Mouse (Mus musculus) liver, adult 2 months (tissue): Measurements from ENCODE around the gene Sfrp2. TPM values are rescaled to one million over a fixed set of nuclear protein-coding genes. Genes with fewer than 3 reads are reported as not detected.

ENCODE experiments used
- DNase-seq: peaks from one replicate; pipeline ENCODE4 v3.0.0-alpha.2; 2011; ENCODE audit warnings: low read depth, low spot score; ENCODE audit errors: extremely low read depth
- H3K27ac ChIP-seq: fragments of 200-500 bp; replicated peaks from 2 replicates; pipeline ENCODE4 v1.5.1; 2012; ENCODE audit warnings: low read depth, mild to moderate bottlenecking, control low read depth, inconsistent platforms, low read length; ENCODE audit not compliant: insufficient read depth
- H3K27me3 ChIP-seq: fragments of 200-500 bp; 2 replicates; pipeline ENCODE4 v1.6.1; 2012; ENCODE audit warnings: mild to moderate bottlenecking, moderate library complexity, low read length, inconsistent platforms; ENCODE audit not compliant: control insufficient read depth, insufficient read depth
- H3K36me3 ChIP-seq: fragments of 200-500 bp; 2 replicates; pipeline ENCODE4 v1.6.1; 2012; ENCODE audit warnings: low read length, inconsistent platforms; ENCODE audit not compliant: control insufficient read depth, insufficient read depth
- H3K4me1 ChIP-seq: fragments of 200-500 bp; 2 replicates; pipeline ENCODE4 v1.6.1; 2011; ENCODE audit warnings: low read length; ENCODE audit not compliant: control insufficient read depth, insufficient read depth
- H3K4me3 ChIP-seq: fragments of 200-500 bp; 2 replicates; pipeline ENCODE4 v1.5.1; 2011; ENCODE audit warnings: low read depth, mild to moderate bottlenecking, control low read depth, low read length, moderate library complexity; ENCODE audit not compliant: insufficient read depth
- H3K79me2 ChIP-seq: fragments of 200-500 bp; 2 replicates; pipeline ENCODE4 v1.6.1; 2012; ENCODE audit warnings: inconsistent platforms, mild to moderate bottlenecking, low read length, moderate library complexity; ENCODE audit not compliant: control insufficient read depth, insufficient read depth
- H3K9ac ChIP-seq: fragments of 200-500 bp; 2 replicates; pipeline ENCODE4 v1.6.1; 2012; ENCODE audit warnings: low read depth, mild to moderate bottlenecking, control low read depth, inconsistent platforms, low read length
- CTCF ChIP-seq: fragments of 200-500 bp; IDR thresholded peaks from 2 replicates; pipeline ENCODE4 v1.5.1; 2011; ENCODE audit warnings: low read depth, low read length, control low read depth
- POLR2A ChIP-seq: fragments of 200-500 bp; IDR thresholded peaks from 2 replicates; pipeline ENCODE4 v1.6.1; 2011; ENCODE audit warnings: low read length, control low read depth; ENCODE audit not compliant: insufficient read depth; ENCODE audit errors: extremely low read depth
- WGBS: fragments of 180-500 bp; shearing (Covaris S2); methylation state at CpG from one replicate; pipeline ENCODE4 v1.1.7; 2018; 5-methylcytosine and 5-hydroxymethylcytosine counted together
- polyA plus RNA-seq: library from polyadenylated mRNA; depleted of rRNA; stranded (reverse); fragments of >200 nt; gene quantifications from 2 replicates; pipeline ENCODE4 v1.2.3, GENCODE M21; 2012
- total RNA-seq: library from RNA; depleted of rRNA; stranded (reverse); fragments of >200 nt; gene quantifications from 2 replicates; pipeline ENCODE4 v1.2.3, GENCODE M21; 2014

Gene Sfrp2
- total and polyA plus RNA-seq, 2 experiments: 0.22 TPM; not detected in 1

- Histone ChIP-seq H3K27me3 (peaks cover 13% of the 10 kb centered on the region), H3K79me2 (no peaks in the 10 kb centered on the region), H3K9ac (no peak overlapping the region), H3K36me3 (no peaks in the 10 kb centered on the region), H3K27ac (no peak overlapping the region), H3K4me3 (no peak overlapping the region; the same call in 1 of the 2 replicates), H3K4me1 (peaks cover 3% of the 10 kb centered on the region)
- 3% methylated on average over 25 of the region's 25 CpGs for WGBS
- TF ChIP-seq POLR2A (no peak), CTCF (no peak)
- no peak for DNase-seq
Measured at GRCm38 (mm10) chr3:83766726-83767070, 577 bp downstream of the Sfrp2 start.

GRCm38 (mm10) chr3:83767121-83767520 lies 1.0 kb downstream of the Sfrp2 start:
- peaks cover 13% of the 10 kb centered on the region for H3K27me3 ChIP-seq
- WGBS: 28% methylated on average over 10 of the region's 10 CpGs
- H3K4me1 ChIP-seq: peaks cover 3% of the 10 kb centered on the region
- TF ChIP-seq POLR2A: no peak
- H3K27ac ChIP-seq: no peak overlapping the region
- no peak overlapping the region for H3K9ac ChIP-seq
- no peak overlapping the region for H3K4me3 ChIP-seq
- DNase-seq: no peak
- no peaks in the 10 kb centered on the region for H3K36me3 ChIP-seq
- H3K79me2 ChIP-seq: no peaks in the 10 kb centered on the region

DNA sequence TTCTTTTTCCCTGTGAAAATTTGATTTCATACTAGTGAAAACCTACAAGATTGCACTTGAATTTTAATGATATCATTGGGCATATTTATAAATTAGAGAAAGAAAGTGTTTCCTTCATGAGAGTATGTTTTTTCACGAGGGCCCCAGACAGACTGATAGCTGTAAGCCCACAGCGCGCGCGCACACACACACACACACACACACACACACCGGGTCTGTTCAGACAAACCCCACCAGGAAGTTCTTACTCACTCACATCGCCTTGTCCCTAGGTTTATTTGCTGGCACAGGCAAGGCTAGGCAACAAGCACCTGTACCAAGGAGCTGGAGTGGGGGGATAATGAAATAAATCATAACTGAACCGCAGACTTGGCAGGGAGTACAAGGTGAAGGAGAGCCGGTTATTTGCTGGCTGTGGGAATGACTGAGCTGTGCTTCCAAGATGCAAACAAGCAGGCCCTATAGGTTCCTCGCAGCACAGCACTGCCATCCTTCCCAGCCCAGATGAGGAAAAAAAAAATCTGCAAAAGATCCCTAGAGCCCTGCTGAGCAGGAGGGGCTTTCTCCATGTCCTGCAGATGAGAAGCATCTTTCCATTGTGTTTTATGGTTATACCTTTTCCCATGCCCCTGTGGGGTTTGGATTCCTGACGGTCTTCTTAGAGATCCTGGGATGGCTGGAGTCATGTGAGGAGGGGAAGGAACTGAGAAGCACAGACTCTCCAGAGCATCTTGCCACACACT lies 2.3 kb downstream of the Sfrp2 start:
- Histone ChIP-seq H3K4me1 (peaks cover 3% of the 10 kb centered on the region), H3K4me3 (no peak overlapping the region), H3K36me3 (no peaks in the 10 kb centered on the region), H3K9ac (no peak overlapping the region), H3K27ac (no peak overlapping the region), H3K27me3 (peaks cover 13% of the 10 kb centered on the region), H3K79me2 (no peaks in the 10 kb centered on the region)
- TF ChIP-seq POLR2A (no peak), CTCF (no peak)
- no peak for DNase-seq
- WGBS: 68% methylated on average over 11 of the region's 11 CpGs

DNA sequence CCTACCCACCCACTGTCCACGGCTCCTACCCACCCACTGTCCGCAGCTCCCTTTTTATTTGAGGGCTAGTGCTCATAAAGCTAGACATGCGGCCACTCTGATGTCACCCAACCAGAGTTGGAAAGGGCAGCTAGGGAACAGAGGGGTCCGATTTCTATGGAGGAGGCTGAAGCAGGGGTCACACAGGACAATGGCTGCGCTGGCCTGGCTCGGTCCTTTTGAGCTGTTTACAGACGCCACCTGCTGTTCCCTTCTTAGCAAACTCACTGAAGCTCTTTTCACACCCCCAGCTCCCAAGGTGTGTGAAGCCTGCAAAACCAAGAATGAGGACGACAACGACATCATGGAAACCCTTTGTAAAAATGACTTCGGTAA lies 2.9 kb downstream of the Sfrp2 start:
- Histone ChIP-seq H3K4me1 (peaks cover 3% of the 10 kb centered on the region), H3K27ac (no peak overlapping the region), H3K36me3 (no peaks in the 10 kb centered on the region), H3K4me3 (no peak overlapping the region), H3K79me2 (no peaks in the 10 kb centered on the region), H3K27me3 (peaks cover 13% of the 10 kb centered on the region), H3K9ac (no peak overlapping the region)
- no peak for TF ChIP-seq CTCF
- no peak for TF ChIP-seq POLR2A
- DNase-seq: no peak
- WGBS: 53% methylated on average over 10 of the region's 10 CpGs

DNA sequence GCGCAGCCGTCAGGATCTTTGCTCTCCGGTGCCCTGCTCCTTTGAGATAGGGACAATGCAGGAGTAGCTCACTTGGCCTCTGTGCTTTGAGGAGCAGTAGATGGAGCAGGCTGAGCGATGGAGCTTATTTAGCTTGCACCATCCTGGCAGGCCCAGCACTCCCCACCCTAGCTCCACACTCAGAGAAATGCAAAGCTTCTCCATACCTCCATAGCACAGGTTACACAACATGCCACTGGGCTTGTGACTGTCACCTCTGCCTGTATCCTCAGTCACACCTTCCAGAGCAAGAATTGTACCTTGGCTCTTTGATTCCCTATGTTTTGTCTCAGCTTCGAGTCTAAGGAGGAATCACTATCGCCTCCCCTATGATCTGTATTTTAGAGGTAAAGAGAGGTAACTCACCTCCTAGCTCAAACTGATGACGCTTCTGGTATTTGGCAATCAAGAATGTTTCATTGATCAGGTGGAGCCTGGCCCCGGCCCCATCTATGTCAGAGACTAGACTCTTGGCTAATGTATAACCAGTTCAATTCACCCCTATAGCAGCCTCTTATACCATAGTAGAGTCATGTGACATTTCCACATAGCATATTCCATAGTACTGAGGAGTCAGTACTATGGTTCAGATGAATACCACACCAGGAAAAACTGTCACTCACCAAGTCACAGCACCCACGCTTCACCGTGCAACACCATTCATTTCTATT lies 5.2 kb downstream of the Sfrp2 start:
- Histone ChIP-seq H3K4me3 (no peak overlapping the region), H3K36me3 (no peaks in the 10 kb centered on the region), H3K27me3 (peaks cover 8% of the 10 kb centered on the region), H3K4me1 (peaks cover 3% of the 10 kb centered on the region), H3K79me2 (no peaks in the 10 kb centered on the region), H3K9ac (no peak overlapping the region), H3K27ac (no peak overlapping the region)
- WGBS: 48% methylated on average over 10 of the region's 10 CpGs
- TF ChIP-seq POLR2A: no peak
- no peak for TF ChIP-seq CTCF
- DNase-seq: peak; percentile 15

DNA sequence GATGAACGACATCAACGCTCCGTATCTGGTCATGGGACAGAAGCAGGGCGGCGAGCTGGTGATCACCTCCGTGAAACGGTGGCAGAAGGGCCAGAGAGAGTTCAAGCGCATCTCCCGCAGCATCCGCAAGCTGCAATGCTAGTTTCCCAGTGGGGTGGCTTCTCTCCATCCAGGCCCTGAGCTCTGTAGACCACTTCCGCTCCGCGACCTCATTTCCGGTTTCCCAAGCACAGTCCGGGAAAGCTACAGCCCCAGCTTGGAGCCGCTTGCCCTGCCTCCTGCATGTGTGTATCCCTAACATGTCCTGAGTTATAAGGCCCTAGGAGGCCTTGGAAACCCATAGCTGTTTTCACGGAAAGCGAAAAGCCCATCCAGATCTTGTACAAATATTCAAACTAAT lies 7.2 kb downstream of the Sfrp2 start:
- Histone ChIP-seq H3K79me2 (no peaks in the 10 kb centered on the region), H3K27me3 (peaks cover 2% of the 10 kb centered on the region; the same call in 1 of the 2 replicates), H3K4me3 (no peak overlapping the region), H3K9ac (no peak overlapping the region), H3K36me3 (no peaks in the 10 kb centered on the region), H3K4me1 (peaks cover 3% of the 10 kb centered on the region), H3K27ac (no peak overlapping the region)
- no peak for DNase-seq
- TF ChIP-seq POLR2A (no peak), CTCF (no peak)
- WGBS: 93% methylated on average over 18 of the region's 18 CpGs
